Mouse (Mus musculus): ENCODE measurements around the gene Grasp.
A peak's percentile ranks its signal among the peaks of the same experiment; 100 is the strongest.

Grasp gene

DNA sequence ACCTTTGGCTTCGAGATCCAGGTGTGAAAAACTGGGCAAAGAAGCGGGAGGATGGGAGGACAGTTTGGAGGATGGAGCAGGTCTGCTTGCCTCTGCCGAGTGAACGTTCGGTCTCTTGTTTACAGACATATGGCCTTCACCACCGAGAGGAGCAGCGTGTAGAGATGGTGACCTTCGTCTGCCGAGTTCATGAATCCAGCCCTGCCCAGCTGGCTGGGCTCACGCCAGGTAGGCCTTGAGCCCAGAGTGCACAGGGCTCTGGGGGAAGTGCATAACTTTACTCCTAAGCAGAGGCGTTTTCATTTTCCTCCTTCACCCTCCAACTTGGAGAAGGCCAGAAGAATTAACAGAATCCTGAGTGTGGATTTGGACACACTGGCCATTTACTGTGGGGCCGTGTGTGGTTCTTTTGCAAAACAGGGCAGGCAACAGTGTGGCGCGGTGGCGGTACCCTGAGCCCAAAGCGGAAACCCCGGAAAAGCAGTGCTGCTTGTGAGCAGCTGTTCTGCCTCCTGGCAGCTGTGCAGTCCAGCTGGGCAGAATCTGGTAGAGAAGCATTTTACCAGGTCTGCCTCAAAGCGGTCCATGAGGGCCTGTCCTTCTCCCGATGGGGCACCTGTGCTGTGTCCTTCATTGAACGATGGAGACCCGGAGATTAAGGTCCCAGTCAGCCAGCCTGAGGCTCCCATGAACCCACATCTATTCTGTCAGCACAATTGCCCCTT lies 5.0 kb downstream of the Grasp start:
- no peak for ATAC-seq (ENCODE audit: low TSS enrichment)

DNA sequence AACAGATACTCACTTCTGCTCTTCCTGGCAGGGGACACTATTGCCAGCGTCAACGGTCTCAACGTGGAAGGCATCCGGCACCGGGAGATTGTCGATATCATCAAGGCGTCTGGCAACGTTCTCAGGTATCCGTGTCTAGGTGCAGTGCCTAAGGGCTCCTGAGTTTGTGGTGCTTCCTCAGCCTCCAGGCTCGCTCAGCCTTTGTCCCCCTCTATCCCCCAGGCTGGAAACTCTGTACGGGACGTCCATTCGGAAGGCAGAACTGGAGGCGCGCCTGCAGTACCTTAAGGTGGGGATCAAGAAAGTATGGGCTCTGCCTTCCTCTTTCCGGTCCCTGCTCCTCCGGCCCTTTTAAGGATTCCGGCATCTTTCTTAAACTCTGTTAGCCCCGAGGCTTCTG lies 6.5 kb downstream of the Grasp start:
- no peak for ATAC-seq (ENCODE audit: low TSS enrichment)

DNA sequence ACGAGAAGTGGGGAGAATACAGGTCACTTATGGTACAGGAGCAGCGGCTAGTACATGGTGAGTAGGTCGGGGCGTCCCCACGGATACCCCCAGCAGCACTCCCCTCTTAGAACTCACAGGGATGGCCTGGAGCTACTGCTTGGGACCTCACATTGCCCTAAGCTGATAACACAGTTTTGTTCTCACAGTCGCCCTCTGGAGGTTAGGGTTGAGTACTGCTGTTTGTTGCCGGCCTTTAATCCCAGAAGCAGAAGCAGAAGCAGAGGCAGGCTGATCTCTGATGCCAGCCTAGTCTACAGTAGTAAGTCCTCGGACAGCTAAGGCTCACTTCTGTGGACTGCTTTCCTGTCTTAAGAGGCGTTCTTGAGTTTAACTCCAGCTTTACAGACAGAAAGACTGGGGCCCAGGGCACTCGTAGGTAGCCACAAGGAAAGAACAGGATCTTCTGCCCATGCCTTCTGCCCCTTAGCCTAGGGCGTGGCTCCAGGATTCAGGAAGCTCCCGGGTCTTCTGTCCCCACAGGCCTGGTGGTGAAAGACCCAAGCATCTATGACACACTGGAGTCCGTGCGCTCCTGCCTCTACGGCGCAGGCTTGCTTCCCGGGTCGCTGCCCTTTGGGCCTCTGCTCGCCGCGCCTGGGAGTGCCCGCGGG lies 7.1 kb downstream of the Grasp start:
- ATAC-seq (ENCODE audit: low TSS enrichment) = no peak

DNA sequence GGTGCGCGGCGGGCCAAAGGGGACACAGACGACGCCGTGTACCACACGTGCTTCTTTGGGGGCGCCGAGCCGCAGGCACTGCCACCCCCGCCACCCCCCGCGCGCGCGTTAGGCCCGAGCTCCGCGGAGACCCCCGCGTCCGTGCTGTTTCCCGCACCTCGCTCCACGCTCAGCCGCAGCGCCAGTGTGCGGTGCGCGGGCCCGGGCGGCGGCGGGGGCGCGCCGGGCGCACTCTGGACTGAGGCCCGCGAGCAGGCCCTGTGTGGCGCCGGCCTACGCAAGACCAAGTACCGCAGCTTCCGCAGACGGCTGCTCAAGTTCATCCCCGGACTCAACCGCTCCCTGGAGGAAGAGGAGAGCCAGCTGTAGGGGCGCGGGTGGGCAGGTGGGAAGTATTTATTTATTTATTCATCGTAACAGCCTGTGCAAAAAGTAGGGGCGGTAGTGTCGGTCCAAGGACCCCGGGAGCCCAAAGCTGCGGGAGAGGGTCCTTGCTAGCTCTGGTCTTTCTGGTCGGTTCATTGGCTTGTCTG lies 7.7 kb downstream of the Grasp start:
- no peak for ATAC-seq (ENCODE audit: low TSS enrichment)

DNA sequence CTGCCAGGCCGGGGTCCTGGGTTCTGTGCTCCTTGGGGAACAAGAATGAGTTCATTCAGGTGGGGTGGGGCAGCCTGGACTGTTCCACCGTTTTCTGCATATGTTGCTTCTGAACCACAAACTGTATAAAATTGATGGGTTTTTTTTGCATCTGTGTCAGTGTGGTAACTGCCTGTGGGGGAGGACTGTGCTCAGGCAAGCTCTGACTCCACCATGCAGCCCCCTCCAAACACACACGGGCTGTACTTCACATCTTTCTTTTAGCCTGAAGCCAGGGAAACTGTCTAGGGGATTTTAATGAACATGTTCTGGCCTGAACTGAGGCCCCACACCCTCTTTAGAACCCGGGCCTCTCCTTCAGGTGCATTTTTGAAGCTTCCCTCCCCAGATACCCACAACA lies 8.6 kb downstream of the Grasp start:
- ATAC-seq (ENCODE audit: low TSS enrichment) = peak; percentile 50

DNA sequence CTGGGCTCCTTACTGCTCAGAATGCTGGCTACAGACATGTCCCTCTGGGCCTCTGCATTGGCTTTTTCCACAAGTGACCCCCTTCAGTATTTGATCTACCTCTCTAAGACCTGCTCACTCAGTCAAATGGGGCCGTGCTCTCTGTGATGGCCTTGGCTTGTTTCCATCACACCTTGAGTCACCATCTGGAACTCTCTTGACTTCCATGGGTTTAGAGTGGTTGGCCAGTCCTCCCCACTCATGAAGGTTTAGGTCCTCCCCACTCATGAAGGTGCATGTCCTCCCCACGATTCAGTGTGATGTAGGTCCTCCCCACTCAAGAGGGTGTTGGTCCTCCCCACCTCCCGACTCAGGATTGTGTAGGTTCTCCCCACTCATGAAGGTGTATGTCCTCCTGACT lies 9.2 kb downstream of the Grasp start:
- no peak for ATAC-seq (ENCODE audit: low TSS enrichment)

DNA sequence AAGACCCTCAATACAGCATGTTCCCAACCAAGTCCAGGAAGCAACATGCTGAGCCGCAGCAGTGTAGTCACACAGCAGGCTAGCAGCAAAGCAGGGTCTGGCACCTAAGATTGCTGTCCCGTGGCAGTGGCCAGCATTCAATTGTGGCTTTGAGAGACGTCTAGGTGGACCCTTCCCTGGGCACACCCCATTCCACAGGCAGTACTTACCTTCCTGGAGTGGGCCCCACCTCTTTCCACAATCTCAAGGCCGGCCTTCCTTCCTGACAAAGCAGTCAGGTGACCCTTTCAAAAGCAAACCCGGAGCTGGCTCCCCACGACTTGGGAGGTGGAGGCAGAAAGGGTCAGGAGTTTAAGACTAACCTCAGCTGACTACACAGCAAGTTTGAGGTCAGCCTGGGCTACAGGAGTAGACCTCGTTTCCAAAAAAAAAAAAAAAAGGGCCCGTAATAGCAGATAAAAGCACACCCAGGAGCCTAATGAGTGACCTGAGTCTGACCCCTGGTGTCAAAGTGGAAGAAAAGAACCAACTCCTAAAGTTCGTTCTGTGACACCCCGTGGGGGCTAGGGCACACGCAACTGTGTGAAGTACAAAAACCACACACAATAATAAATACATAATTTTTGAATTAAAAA lies 9.8 kb downstream of the Grasp start:
- ATAC-seq (ENCODE audit: low TSS enrichment) = no peak

DNA sequence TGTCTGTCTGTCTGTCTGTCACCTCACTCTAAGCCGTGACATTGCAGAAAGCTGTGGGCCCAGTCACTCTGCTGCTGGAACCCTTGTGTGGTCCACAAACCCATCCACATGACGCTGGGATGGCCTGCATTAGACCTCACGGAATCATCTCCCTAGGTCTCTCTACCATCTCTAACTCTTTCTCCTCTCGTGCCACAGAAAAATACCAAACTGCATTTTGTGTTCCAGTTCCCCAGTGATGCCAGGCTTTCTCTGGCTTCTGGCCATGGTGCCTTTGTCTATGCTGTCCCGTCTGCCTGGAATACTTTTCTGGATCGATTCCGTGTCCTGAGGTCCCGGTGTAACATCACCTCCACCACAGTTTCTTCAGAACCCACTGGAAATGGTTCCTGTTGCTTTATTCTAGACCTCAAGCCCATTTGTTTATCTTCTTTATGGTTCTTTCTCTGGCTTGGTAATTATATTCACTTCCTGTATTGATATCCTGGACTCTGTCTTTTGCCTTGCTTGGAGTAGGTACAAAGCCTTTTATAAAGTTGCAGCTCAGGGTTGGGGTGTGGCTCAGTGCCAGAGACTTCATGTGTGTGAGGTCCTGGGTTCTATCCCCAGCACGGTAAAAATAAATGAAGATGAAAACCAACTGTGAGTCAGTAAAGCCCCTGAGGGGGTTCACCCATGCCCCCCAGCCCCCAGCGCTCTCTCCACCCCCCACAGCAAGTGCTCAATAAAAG lies 10.8 kb downstream of the Grasp start:
- ATAC-seq (ENCODE audit: low TSS enrichment) = no peak

DNA sequence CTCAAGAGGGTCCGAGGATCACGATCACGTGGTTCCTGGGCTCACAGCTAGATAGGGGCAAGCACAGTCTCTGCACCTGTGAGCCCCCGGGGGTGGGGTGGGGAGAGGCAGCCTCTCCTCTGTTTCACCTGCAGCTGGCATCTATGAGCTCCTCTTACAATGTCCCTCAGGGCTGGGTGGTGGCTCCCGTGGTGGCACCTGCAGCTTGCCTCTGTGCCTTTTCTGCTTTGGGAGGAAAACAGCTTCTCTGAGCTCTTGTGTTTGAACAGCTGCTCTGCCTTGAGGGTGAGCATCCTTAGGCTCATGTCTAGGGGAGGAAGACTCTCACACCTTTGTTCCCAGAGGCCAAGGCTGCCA lies 11.3 kb downstream of the Grasp start:
- ATAC-seq (ENCODE audit: low TSS enrichment) = 0 out of 2 replicates have a peak, but pooled peaks have one; percentile 6

DNA sequence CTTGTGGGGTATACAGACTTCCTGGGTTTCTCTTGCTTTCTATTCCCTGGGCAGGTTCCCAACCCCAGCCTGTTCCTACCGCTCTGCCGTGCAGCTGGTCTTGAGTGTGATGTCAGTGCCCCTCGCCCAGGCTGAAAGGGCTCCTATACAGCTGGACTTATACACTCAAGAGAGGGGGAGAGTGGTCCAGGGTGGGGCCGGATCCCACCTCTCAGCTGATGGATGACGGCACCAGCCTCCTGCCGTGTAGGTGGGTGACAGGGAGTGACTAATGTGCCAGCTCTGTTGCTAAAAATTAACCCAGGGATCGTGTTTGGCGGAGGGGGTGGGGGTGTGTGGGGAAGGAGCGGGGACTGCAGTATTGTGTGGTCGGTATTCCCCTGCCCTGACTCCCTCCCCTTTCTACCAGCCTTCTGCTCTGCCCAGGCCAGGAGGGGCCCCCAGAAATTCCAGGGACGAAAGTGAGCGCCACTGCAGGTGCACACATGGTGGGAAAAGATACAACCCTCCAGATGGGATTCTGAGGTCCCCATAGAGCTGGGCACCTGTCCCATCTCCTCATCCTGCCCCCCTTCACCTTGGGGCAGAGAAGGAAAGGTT lies 11.8 kb downstream of the Grasp start:
- peak; percentile 39 for ATAC-seq (ENCODE audit: low TSS enrichment)

DNA sequence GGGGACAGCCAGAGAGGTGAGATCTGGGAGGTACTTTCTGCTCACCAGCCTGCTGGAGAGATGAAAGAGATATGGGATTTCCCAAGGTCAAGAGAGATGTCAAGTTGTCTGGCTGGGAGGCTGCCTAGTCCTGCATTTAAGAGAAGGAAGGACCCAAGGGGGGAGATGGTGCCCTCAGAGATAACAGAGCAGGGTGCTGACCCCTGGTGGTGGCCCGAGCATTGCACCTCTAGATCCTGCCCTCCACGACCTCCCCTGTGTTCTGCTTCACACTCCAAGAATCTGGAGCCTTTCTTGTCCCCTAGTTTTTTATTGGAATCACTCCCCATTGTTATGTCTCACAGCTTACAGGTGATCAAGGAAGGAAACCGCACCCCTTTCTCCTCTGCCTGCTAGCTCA lies 12.9 kb downstream of the Grasp start:
- no peak for ATAC-seq (ENCODE audit: low TSS enrichment)

DNA sequence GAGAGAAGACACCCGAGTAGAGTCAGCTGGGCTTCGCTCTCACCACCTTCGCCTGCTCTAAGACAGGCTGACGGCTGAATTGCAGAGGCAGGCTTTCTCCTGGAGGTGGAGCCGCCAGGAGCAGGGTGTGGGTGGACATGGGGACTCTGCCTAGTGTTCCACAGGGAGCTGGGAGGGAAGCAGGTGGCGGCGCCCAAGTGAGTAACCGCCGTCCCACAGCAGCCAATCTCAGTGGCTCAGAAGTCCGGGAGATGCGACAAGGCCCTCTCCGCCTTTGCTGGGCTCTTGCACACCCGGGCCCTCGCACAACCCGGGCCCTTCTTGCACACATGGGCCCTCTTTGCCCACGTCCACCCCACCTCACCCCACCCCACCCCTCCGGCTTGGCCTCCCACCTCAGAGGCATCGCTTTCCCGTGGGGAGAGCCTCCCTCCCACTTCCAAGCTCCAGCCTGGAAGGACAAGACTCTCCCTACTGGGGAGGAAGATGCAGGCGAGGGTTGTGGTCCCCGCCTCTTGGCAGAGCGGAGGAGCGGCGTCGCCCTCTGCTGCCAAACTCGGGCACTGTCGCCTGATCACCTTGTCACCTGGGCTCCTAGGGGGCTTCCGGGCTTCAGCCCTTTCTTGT lies 15.0 kb downstream of the Grasp start:
- ATAC-seq (ENCODE audit: low TSS enrichment) = peak; percentile 69

DNA sequence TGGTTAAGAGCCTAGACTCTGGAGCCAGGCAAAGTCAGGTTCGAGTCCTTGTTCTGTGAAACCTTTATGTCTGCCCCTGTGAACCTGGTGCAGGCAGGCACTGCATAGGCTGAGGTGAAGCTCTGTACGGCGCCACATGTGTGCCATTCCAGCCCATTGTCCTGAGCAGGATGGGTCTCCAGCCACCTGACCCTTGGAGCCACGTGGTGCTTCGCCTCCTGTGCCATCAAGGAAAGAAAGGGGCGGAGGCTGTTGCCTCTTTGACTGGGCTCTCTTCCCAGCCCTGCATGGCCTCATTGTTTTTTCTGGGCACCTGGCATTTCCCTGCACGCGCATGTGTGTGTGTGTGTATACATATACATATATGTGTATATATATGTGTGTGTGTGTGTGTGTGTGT lies 15.8 kb downstream of the Grasp start:
- no peak for ATAC-seq (ENCODE audit: low TSS enrichment)

DNA sequence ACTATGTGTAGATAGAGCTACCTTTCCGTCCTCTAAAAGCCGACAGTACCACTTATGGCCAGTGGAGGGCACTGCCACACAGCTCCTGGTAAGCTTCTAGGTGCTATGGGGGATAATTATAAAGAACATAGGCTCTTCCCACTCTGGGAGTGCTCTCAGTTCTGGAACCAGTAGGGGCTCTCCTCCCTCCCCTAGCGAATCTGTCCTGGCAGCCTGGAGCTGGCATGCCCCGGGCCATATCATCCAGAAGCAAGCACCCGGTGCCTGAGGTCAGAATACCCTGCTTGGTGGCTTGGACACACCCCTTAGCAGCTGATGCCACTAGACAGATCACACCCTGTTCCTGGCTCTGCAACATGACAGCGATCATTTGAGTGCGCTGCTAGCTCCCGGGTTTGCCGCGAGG lies 16.8 kb downstream of the Grasp start:
- ATAC-seq (ENCODE audit: low TSS enrichment) = peak; percentile 64

DNA sequence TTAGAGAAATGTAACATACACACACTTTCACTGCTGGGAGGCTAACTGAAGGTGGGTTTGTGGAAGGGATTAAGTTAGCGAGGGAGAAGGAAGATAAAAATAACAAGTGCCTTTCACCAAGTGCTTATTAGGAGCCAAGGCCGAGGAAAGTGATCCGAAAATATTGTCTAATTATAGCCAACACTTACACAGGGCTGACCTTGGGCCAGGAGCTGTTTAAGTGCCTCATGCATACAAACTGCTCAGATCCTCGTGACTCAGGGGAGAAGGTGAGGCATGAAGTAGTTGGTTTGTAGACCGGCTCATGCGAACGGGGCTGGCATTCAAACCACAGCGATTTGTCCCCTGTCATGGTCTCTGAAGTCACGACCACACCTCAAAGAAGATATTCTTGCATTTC lies 17.2 kb downstream of the Grasp start:
- ATAC-seq (ENCODE audit: low TSS enrichment) = no peak

DNA sequence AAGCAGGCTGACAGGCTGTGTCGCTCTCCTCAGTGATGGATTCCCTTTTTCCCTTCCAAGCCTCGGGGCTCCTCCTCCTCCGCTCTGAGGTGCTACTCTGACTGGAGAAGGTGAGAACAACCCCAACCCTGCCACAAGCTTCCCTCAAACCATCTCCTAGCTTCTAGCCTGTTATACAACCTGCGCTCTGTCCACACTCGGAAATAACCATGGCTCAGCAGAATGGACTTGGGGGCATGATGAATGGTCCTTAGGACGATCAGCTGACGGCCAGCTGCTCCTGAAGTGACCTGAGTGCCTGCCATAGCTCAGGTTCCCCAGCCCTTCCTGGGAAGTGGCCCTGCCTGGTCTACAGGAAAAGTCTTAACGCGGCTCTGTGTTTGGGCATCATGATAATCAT lies 17.9 kb downstream of the Grasp start:
- no peak for ATAC-seq (ENCODE audit: low TSS enrichment)

DNA sequence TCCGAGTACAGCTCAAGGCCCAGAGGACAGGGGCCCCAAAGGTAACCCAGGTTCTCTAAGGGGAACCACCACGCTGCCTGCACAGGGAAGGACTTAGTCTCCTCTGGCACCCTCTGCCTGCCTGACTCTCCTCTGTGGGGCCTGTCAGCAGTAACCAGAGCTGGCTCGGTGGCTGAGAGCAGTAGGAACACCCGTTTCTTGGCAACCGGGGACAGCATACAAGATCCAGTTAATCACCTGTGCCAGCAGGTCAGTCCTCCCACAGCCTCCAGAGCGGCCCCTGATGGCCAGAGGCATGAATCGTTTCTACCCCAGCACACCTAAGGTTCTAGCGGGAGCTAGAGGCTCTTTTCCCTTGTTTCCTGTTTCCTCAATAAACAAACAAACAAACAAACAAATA lies 18.7 kb downstream of the Grasp start:
- ATAC-seq (ENCODE audit: low TSS enrichment) = no peak

DNA sequence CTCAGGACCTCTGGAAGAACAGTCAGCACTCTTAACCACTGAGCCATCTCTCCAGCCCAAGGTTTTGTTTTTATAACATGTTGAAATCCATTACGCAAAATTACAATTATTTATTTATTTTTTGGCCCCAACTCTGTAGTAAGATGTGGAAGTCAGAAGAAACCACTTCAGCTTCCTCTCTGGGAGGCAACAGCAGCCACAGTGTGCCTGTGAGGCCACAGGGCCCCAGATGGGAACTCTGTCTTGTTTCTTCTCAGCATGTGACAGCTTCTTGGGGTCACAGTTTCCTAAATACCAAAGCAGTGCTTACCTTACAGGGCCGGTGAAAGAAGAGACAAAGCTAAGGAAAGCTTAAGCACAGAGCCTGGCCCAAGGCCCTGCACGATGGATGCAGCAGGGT lies 20.0 kb downstream of the Grasp start:
- ATAC-seq (ENCODE audit: low TSS enrichment) = no peak

DNA sequence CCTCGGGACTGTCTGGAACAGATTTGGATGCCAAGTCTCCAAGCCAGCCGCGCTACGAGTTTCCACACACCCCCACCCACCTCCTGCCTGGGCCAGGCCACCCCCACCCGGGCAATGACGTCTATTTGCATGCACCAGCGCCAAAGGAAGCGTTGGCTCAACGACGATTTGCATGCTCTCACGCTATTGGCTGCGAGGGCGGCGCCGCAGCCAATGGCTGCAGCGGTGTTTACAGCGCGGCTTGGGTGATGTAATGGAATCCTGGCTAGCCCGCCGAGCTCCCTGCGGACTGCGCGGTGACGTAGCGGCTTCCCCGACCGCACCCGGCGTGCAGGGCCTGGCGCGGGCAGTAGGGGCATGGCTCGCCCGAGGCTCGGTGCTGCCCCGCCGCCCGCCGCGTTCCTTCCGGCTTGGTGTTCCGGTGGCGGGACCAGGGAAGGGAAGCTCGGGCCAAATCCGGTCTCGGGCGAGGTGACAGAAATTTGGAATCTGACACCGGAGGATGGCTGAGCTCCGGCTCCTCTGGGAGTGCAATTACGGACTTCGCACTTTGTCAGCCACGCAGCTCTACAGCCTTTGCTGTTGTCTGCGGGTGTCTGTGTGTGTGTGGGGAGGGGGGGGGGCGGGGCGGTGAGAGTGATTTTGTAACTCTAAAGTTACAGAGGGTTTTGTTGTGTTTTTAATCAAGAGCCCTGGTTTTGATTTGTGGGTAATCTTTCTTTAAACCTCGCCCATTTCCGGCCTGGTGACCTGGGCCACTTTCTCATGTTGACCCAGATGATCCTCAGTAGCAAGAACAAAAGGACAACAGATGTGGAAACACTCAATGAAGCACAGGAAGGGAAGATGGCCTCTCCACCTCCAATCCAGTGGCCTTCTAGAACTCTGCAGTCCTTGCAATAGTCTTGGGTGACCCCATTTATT lies 22.5 kb downstream of the Grasp start:
- ATAC-seq (ENCODE audit: low TSS enrichment) = peak; percentile 95

DNA sequence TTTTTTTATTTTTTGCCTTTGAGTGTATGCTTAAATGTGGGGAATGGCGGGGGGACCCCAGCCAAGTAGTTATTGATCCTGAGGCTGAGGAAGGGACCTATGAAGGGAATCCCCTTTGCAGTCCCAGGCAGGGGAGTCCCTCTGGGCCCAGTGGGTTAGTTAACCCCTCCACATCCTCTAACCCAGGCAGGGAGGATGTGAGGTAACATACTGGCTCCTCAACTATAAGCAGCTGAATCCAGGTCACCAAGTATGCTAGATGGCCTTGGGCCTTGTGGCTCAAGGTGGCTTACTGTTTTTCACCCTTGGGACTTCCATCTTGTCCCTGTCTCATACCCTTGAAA lies 23.1 kb downstream of the Grasp start:
- no peak for ATAC-seq (ENCODE audit: low TSS enrichment)

All from frontal cortex, adult (tissue).